Mouse (Mus musculus): ENCODE measurements at regions not wholly inside any gene's neighbourhood (a gene's known extent, or its start where the extent isn't known, plus 50 kb on each side); places are given as distances from the start of the nearest gene placed in this dataset.

DNA sequence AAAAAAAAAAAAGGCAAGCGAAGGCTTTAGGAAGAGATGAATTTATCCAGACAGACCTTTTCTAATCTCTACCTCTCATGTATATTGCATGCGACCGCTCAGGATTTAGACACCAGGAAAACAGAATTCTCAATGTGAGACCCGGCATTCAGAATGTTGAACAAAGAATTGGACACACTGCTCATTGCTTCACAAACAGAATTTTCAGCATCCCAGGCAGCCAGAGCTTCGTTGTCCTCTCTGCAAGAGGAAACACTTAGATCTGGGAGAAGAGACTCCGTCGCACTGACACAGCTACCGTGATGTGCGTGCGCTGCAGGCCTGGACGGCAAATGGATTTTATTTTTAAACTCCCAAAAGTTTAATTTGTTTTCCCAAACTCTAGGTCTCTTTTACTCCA is 527.2 kb upstream of the Adgrl2 start:
- DNase-seq (ENCODE audit: extremely low spot score in 1 of 2, low spot score in 1 of 2): no peak

DNA sequence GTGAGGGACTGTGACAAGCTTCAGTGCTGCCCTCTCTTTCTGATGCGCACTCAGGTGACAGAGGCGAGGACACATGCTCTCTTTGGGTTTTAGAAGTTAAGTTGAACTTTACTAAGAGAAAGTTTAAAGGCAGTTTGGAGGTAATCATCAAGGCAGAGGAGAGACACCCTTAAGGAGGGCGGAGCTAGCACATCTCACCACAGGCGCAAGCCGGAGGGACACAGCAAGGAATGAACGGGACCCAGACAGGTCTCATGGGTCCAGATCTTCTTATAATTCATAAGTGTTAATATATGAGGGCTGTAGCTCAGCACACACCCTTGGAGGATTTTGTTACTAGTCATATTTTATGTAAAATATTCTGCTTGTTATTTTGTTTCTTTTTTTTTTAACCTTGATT is 518.8 kb upstream of the Adgrl2 start:
- DNase-seq (ENCODE audit: extremely low spot score in 1 of 2, low spot score in 1 of 2): no peak

GRCm38 (mm10) chr3:149508671-149509070 is 518.3 kb upstream of the Adgrl2 start:
- no peak for DNase-seq (ENCODE audit: extremely low spot score in 1 of 2, low spot score in 1 of 2)

DNA sequence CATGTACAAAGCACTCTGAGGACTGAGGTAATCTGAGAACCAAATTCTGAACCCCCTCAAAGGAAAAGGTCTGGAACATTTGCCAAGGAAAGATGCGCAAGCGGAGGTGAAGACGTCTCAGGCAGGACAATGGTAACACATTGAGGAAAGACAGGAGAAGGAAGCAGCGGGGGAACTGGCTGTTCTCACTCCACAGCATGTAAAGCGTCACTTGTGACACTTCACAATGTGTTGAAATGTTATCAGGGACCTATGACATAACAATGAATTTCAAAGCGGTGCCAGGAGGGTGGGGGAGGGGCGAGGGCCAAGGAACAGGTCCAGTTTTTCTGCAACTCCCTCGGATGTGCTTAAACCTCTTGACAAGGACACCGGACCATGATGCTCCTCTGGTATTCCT is 515.3 kb upstream of the Adgrl2 start:
- no peak for DNase-seq (ENCODE audit: extremely low spot score in 1 of 2, low spot score in 1 of 2)

- no peak for DNase-seq (ENCODE audit: extremely low spot score in 1 of 2, low spot score in 1 of 2)
These were observed 513.6 kb upstream of the Adgrl2 start for GRCm38 (mm10) chr3:149503992-149504391.

DNA sequence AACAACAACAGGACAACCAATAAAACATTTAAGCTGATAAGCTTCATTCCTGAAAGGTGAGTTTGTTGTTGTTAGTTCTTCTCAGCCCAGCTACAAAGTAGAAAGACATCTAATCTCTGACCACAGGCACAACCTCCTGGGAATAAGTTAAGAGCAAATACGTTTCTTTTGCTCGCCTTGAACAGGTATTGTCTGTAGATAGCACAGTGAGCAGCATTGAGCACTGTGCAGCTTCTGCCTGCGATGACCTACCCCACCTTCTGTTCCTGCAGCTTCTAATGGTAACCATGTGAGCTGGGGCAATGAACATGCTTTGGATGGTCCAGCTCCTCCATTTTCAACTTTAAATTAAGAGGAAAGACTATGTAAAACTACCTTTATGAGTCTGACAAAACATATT is 509.8 kb upstream of the Adgrl2 start:
- no peak for DNase-seq (ENCODE audit: extremely low spot score in 1 of 2, low spot score in 1 of 2)

GRCm38 (mm10) chr3:149498765-149499164 is 508.4 kb upstream of the Adgrl2 start:
- no peak for DNase-seq (ENCODE audit: extremely low spot score in 1 of 2, low spot score in 1 of 2)

DNA sequence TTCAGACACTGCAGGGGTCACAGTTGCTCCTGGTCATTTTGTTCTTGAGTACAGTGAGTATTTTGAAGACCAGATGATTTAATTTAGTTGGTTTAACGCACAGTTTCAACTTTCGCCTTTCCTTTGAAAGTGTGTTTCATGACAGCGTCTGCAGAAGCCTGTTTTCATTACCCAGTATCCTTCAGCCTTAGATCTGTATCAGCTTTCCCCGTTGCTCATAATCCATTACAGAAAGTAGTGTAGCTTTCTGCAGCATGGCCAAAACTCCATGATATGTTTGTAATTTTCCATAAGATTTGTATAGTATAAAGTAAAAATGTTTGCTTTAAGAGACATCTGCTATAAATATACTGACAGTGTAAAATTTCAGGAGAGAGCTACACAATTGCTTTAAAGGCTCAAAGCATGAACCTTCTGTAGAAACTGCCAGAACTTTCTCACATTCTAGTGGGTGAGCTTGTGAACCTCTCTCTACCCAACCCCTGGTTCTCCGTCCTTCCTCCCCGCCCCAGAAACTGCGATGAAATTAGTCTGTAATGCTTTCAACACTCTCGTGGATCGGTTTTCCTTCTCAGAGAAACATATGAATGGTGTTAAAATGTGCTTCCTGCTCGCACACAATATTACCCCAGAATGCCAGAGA is 506.6 kb upstream of the Adgrl2 start:
- DNase-seq (ENCODE audit: extremely low spot score in 1 of 2, low spot score in 1 of 2): no peak

DNA sequence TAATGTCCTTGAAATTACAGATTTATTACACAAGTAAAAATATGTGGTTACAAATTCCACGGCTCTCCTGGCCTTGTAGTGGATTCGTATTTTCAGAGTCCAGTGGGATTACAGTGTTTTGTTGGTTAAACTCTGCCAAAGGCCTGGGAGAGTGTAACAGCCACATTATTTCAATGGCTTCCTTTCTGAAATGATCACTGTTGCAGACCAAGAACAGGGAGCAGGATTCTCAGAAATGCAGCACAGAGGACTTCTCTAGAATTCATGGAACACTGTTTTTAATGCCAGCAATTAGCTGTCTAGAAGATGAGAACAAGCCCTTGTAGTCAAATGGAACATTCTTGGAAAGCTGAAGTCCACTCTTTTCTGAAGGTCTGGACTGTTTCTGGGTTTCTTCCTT is 505.8 kb upstream of the Adgrl2 start:
- DNase-seq (ENCODE audit: extremely low spot score in 1 of 2, low spot score in 1 of 2): no peak

DNA sequence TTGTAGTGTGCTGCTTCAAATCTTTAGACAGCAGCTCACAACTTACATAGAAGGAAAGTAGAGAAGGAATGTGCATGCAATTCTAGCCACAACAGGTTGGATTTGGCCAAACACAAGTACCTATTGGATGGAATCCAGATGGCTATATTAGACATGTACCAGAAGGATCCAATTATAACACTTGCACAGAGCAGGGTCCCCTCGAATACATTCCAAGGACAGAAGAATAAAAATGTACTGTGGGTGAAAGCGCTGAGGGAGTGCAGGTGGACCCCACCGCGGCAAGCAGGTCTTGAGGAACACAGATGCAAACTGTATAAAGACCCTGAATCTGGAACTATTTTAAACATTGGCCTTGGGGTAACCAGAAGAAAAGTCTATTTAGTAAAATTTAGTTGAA is 497.8 kb upstream of the Adgrl2 start:
- DNase-seq (ENCODE audit: extremely low spot score in 1 of 2, low spot score in 1 of 2): no peak

DNA sequence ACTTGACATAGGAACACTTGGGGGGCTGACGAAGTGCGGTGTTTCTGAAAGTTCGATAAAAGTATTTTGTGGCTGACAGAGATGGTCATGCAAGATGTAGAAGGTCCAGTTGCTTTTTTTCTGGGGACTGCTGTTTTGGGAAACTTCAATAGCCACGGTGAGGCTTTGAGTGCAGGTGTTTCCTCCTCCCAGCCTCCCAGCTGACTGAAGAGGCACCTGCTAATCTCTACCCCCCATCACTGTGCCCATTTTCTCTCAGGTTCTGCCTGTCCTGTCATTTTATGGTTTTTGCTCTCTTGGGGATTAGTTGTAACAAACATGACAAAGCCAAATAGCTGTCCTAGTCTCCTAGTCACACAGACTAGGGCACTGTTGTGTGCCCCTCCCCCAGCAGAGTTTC is 495.1 kb upstream of the Adgrl2 start:
- DNase-seq (ENCODE audit: extremely low spot score in 1 of 2, low spot score in 1 of 2): no peak

DNA sequence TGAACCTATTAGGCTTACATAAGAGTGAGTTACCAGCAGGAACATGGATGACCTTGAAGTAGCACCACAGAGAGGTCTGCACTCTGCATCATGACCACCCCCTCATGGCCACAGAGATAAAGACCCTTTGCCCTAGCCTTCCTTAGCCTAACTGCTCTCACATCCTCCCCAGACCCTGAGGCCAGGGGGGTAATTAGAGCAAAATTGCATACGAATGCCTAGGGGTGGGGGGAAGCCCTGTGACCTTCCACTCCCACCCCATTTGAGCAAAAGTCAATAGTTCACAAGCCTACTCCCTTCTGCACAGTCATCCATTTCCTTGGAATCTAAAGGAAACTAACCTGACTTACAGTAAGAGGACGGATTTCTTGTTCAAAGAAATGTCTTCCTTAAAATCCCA is 494.0 kb upstream of the Adgrl2 start:
- no peak for DNase-seq (ENCODE audit: extremely low spot score in 1 of 2, low spot score in 1 of 2)

DNA sequence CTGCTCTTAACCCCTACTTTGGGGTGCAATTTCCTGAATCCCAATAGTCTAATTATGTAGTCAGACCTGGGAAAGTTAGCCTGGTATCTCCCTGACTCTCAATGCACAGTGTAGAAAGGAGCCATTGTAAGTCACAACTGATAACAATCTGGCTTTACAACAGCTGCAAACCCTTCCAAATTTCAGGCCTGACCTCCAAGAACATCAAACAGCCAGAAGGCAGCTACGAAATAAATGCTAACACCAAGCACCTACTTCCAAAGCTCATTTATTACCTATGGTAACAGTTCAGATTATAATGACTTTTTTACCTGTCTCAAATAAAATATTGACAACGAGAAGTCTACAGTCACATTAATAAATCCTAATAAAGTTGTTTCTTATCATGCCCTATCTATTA is 485.8 kb upstream of the Adgrl2 start:
- DNase-seq (ENCODE audit: extremely low spot score in 1 of 2, low spot score in 1 of 2): no peak

DNA sequence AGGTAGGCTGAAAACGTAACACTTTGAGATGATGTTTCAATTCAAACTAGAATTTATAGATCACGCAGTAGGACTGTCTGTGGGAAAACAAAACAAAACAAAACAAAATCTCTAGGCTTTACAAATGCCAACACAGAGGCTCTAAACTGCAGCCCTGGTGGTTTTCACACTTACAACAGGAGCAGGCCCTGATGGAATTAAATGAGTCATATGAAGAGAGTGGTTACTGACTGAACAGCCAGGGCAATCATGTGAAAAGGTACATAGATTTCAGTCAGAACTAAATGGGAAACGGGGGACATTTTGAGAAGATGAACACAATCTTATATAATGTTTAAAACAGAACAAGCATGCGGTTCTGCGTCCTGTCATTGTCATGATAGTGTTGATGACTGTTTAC is 476.6 kb upstream of the Adgrl2 start:
- DNase-seq (ENCODE audit: extremely low spot score in 1 of 2, low spot score in 1 of 2): no peak

DNA sequence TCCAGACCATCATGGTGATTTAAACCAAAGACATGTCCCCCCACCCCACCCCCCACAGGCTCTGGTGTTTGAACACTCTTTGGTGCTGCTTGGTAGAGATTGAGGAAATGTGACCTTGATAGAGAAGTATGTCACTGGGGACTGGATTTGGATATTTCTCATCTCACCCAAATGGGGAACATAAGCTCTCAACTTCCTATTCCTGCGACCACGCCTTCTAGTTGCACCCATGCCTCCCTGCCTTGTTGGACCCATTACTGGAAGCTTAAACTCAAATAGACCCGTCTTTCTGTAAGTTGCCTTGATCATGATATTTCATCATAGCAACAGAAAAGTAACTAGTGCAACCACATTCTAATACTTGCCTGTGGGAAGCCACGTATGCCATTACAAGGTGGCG is 474.2 kb upstream of the Adgrl2 start:
- no peak for DNase-seq (ENCODE audit: extremely low spot score in 1 of 2, low spot score in 1 of 2)

- DNase-seq (ENCODE audit: extremely low spot score in 1 of 2, low spot score in 1 of 2): no peak
These were observed 471.8 kb upstream of the Adgrl2 start for GRCm38 (mm10) chr3:149462121-149462541.

DNA sequence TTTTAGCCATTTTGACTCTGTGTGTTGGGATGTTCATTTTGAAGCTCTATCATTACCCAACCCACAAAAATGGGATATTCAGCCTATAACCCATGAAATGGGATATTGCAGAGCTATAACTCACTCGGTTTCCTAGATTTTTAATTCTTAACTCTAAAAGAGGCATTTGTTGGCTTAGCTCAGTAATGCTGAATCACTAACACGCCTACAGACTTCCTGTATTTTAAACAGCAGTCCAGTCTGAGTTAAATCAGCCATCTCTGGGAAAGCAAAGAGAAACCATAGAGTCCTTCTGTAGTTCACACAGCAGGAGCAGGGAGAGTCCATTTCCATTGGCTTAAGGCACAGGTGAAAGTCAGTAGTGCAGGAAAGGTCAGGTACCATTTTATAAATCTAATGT is 471.3 kb upstream of the Adgrl2 start:
- no peak for DNase-seq (ENCODE audit: extremely low spot score in 1 of 2, low spot score in 1 of 2)

- no peak for DNase-seq (ENCODE audit: extremely low spot score in 1 of 2, low spot score in 1 of 2)
These were observed 459.0 kb upstream of the Adgrl2 start for GRCm38 (mm10) chr3:149449376-149449775.

GRCm38 (mm10) chr3:149445991-149446564 is 455.7 kb upstream of the Adgrl2 start:
- DNase-seq (ENCODE audit: extremely low spot score in 1 of 2, low spot score in 1 of 2): no peak

DNA sequence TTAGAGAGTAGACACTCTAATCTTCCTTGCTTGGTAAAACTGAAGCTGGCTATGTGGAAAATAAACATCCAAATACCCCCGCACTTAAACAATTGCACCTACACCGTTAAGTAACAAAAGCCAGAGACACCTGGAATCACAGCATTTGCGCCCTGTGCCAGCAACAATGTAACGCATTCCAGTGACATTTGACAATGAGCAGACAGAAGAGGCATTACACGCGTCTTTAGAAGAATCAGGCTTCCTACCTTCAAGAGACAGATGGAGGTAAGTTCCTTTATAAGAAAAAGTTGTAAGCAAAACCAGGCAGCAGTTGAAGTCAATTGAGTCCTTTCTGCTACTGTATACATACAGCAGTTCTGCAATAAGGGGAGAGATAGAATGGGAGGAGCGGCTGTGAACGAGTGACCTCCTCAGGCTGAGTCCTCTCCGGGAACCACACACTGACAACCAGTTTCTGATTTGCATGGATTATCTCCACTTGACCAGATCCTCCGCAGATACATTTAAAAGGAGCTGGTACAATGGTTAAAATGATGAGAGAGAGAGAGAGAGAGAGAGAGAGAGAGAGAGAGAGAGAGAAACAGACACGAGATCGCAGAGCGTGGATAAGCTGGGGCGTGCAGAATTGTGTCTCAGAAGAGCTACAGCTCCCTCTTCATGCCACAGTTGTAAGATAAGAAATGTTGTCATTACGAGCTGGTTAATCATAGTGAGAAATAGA is 454.7 kb upstream of the Adgrl2 start:
- DNase-seq (ENCODE audit: extremely low spot score in 1 of 2, low spot score in 1 of 2): no peak

GRCm38 (mm10) chr3:149444377-149444776 is 454.0 kb upstream of the Adgrl2 start:
- DNase-seq (ENCODE audit: extremely low spot score in 1 of 2, low spot score in 1 of 2): no peak

DNA sequence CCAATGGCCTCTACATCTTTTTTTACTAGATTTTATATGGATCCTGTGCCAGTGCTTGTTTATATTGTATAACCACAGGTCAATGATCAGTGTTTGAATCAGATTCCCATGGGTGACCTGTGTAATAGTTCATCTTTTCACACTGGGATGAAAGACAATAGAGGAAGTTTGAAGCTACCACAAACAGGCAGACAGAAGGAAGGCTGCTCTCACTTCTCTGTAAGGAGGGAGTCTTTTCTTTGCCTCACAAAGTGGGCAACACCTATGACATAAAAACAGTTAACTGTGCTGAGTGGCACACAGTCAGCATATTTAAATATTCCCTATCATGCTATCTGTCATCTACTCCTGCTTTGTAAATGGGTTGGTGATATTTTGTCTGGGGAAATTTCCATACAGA is 450.9 kb upstream of the Adgrl2 start:
- no peak for DNase-seq (ENCODE audit: extremely low spot score in 1 of 2, low spot score in 1 of 2)
